Mouse (Mus musculus) kidney, adult 18-20 months (tissue): ENCODE results near the gene Btbd10.

ENCODE experiments used
- DNase-seq: peaks from one replicate; pipeline ENCODE4 v3.0.0; 2021

The Btbd10 gene

DNA sequence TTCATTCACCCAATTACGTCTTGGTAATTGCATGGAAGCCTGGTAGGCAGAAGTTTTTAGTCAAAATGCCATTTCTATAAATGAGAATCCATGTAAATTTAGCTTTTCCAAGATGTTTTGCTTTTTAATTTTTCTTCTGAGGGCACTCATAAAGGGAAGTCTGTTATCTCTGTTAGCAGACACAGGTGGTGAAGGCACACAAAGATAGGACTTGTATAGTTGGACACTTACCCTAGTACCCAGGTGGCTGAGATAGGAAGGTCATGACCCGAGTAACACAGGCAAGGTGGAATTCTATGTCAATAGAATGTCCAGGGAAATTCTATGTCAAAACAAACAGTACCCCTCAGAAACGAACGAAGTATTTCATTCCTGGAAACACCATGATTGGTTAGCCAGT, 77.0 kb downstream of the Btbd10 start:
- no peak for DNase-seq

DNA sequence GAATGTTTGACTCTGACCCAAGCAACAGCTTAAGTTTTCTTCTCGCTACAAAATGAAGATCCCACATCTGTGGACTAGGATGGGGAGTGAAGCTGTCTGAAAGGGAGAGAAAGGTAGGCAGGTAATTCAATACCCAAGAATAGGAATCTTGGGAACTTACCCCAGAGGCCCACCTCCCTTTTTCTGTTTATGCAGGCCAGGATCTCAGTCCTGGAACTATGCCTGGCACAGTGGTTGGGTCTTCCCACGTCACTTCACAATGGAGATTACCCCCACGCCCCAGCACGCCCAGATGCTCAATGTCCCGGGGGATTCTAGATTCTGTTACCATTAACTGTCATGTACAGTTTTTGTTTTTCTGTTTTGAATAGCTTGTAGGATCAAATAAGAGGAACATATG, 77.5 kb downstream of the Btbd10 start:
- no peak for DNase-seq

GRCm38 (mm10) chr7:113289211-113289610, 80.0 kb downstream of the Btbd10 start:
- no peak for DNase-seq

DNA sequence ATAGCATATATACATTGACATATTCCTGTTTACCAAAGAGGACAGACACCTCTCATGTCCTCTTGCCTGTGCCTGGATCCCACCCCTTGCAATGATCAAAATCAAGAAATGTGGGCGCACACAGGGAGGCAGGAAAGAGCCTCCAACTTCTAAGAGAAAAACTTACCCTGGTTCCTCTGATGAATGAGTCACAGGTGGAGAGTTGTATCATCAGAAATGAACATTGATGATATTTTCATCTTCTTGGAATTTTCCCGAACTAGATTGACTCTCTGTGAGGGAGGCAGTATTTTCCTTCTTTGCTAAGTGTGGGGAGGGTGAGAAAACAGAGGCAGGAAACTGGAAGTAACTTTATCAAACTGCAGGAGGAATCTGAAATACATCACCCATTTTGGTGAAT, 83.8 kb downstream of the Btbd10 start:
- no peak for DNase-seq

DNA sequence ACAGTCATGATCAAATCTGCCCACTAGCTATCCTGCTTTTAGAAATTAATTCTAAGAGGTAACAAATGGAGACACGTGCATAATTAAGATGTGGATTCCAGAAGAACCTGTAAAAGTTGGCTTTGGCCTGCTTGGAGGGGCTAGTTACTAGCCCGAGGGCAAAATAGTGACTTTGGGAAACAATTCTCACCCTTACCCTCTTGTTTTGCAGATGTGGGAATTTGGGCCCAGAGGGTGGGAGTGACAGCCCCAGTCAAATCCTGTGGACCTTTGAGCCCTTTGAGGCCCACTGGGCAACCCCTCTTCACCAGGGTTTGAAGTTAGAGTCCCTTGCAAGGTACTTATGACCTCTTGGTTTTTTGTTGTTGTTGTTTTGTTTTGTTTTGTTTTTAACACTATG, 89.9 kb downstream of the Btbd10 start:
- no peak for DNase-seq

- no peak for DNase-seq
Observed at GRCm38 (mm10) chr7:113278493-113278892, 90.7 kb downstream of the Btbd10 start.

DNA sequence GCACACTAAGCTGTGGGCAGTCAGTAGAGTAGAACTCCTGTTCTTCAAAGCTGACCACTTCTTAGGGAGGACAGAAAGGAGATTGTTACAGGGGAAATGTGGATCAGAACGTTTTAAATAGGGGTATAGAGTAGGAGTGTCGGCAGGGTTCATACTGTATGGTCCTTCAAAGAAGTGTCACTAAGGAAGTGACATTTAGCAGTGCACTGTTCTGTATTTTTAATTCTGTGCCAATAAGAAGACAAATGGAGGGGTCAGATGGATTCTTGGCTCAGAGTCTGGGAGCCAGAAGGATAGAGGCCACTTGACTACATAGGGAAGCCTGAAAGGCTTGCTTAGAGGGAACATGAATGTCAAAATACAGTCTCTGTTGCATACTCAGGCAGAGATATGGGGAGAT, 91.9 kb downstream of the Btbd10 start:
- no peak for DNase-seq

DNA sequence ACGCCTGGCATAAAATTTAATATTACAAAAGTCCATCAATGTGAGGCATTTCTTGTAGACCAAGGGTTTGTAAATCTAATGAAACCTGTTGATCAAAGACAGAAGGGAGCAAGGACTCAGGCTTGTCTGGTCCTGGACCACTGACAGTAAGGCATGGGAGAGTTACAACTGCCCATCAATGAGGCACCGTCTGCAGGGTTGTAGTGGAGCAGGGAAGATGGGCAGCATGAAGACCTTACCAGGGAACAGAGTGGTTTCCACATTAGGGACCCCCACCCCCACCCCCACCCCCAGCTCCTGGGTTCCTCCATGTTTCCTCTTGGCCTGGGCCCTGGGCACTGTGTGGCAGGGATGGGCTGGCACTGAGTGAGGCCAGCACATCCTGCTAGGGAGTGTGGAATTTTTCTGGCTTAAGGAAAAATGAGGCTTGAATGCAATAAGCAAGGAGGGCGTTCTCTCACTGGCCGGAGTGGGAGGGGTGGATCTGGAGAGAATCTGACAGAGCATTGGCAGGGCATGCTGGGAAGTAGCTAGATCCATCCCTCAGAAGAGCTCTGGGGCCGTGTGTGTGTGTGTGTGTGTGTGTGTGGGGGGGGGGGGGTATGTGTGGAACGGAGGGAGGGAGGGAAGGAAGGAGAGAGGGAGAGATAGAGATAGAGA, 96.7 kb downstream of the Btbd10 start:
- DNase-seq: no peak

GRCm38 (mm10) chr7:113270991-113271390, 98.2 kb downstream of the Btbd10 start:
- DNase-seq: no peak

DNA sequence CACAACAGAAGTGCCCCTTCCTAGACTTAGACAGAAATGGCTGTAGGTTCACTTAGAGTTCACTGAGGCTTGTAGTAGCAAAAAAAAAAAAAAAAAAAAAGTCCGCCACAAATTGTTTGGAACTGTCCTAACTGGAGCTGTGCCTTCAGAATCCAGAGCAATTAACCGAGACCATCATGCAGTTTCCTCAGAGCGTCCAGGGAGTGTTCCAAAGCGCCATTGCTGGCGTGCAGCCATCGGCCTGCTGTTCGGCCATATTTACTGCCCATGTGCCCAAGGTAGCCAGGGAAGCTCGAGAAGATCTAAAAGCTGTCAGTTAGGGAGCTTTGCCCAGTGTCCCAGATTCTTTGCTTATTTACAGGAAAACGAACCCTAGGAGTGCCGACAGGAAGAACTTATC, 98.6 kb downstream of the Btbd10 start:
- peak; percentile 31 for DNase-seq

DNA sequence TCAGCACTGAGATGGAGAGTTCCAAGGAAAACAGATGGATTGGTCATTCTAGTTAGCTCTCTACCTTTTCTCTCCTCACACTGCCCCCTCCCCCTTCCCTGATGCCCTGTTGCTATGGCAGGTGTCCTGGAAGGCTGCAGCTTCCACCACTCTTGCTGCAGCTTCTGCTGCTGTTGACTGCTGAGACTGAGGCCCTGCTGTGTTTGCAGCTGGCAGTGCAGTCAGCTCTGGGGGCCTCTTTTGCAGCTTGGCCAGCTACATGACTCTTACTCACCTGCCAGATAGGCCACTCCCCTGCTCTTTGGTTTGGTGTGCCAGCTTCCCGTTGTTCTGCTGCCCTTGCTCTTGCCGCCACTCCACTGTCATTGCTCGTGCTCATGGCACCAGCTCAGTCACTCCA, 99.3 kb downstream of the Btbd10 start:
- DNase-seq: no peak

GRCm38 (mm10) chr7:113269081-113269480, 100.1 kb downstream of the Btbd10 start:
- DNase-seq: no peak

DNA sequence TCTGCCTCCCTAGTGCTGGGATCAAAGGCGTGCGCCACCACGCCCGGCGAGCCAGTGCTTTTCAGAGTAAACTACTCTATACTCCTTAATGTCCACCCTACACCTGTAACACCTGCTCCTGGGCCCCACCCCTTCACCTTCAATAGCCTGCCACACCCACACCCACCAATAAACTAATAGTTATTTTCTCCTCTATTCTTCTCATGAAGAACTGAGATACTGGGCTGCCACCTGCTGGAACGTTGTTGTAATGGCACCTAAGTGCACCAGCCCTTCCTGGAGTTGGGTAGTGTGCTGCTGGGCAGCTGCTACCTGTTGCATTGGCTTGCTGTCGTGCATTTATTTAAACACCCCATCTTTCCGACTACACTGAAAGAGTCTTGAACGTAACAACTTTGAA, 100.9 kb downstream of the Btbd10 start:
- DNase-seq: peak; percentile 71
